Mouse (Mus musculus) neural tube, embryonic 10.5 days (tissue): ENCODE measurements around the gene Robo1.

ENCODE experiments used
- DNase-seq: peaks from one replicate; pipeline ENCODE4 v3.0.0-alpha.2; 2017; ENCODE audit warnings: low spot score; ENCODE audit errors: extremely low spot score

Gene Robo1

DNA sequence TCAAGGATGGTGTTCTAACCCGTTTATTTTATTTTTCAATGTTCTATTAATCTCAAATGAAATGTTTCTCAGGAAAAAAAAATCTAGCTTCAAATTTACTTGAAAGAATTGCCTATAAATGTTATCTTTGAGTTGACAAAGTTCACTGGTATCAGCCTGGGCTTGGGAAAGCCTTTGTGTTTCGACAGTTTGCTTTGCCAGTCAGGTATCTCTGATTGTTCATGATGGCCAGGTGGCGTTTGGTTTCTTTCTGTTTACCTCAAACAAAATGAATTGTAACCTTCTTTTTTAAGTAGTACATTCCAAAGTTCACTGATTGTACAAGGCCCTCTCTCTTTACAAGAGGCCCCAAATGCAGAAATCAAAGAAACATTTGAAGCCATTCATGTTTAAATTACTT, 611.9 kb downstream of the Robo1 start:
- no peak for DNase-seq

DNA sequence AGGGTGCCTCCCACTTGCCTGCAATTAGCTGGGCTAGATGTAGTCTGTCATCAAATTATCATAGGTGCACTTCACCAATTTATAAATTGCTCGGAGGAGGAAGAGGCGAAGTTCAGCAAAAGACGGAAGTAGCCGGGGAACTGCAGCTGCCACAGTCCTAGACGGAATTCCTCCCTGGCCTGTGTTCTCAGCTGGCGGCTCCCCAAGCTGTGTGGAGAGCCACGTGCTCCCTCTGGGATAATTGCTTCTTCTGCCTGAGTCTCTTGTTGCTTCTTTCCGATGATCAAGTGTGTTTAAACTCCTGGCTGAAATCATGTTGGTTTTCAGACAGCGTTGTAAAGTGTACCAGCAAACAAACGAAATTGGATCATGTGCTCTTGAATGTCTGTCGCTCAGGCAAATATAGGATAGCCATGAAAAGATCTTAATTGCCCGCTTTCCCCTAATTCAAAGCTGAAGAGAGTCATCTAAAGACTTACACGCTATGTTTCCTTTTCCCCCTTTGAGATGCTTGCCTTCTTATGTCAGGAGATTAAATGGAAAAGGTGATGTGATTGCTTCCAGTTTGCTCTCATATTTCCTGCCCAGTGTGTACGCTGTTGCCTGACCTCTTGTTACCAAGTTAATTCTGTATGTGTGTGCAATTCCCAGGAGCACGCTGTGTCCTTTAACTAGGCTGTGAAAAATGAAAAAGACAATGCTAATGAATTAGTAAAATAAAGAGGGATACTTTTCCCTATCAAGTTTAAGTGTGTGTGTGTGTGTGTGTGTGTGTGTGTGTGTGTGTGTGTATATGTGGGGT, 616.5 kb downstream of the Robo1 start:
- peak; percentile 57 for DNase-seq

DNA sequence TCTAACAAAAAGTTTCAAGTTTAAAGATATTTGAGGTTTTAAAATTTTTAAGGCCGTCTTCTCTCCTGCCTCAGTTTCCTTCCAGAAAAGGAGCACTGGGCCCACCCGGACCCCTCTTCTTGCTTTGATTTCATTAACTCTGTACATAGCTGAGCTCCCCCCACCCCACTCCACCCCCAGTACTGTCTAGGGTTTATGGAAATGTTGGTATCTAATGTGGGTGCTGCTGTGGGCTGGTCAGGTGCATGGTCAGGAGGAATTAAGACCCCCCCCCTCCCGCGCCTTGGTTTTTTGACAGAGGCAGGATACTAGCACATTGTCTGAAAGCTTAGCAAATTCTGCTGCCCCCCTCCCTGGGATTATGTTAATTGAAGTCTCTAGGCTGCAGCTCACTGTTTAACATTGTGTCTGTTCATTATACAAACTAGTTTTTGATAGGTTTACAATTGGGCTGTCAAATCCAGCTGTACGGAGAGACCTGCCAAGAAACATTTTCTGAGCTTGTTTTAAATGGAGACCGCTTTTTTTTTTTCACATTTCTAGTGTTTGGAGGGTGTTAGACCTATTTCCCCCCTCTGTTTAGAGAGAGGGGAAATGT, 620.5 kb downstream of the Robo1 start:
- DNase-seq: no peak

DNA sequence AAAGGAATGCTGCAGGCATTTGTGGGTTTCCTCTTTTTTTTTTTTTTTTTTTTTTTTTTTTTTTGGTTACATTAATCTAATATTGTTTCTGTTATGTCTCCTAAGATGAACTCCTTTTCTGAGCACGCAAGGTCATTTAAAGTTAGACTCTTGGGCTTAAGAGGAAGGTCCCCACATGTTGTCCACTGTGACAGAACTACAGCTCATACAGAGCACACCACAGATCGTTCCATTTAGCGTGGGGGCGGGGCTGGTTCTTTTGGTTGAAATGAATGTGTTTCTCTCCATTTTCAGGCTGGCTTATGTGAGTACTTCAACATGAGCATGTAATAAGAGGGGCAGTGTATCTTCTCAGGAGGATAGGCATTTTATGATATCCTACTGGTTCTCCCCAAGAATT, 622.8 kb downstream of the Robo1 start:
- no peak for DNase-seq

DNA sequence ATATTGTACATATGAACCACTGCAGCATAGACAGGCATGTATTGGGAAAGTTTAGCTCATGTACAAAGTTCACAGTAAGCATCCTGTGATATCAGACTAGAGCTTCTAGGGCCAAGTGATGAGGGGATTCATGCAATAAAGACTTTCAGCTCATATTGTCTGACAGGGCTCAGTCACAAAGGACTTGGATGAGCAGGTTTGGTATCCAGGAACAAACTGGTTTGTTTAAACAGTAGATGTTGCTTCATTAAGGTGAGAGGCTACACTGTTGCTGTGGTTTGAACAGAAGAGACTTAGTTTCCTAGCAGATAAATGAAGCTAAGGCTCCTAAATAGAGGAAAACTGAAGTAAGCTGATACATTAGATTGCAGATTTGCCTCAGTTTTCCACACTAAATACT, 626.8 kb downstream of the Robo1 start:
- DNase-seq: no peak

DNA sequence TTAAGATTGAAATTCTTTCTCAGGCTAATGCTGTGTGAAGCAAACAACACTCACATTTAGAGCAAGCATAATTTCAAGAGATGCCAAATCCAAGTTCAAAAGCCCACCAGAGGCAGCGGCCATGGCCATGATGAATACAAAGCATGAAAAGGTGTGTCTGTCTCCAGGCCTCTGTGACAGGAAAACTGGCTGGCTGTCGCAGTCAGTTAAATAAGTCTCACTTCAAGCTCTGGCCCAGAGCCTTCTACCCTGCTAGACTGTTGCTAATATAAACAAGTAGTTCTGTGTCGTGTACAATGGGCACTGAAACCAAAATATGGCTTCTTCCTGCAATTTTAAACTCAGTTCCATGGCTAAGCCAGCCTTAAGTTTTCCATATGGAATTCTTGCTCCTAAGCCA, 629.1 kb downstream of the Robo1 start:
- DNase-seq: no peak

DNA sequence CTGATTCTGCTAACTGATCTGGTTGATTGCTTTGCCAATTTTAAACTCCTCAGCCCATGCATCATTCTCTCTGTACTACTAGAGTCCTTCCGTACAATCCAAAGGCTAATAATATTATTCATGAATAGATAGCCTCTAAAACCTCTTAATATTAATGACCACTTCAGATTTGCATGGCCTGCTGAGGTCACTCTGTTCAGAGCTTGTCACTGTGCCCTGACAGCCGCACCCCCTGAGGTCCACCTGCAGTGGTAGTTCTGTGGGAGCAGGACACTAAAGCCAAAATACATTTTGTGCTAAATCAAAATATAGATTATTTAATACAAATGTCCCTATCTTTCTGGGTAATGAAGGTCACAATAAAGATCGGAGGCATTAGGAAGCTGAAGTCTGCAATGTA, 631.8 kb downstream of the Robo1 start:
- DNase-seq: no peak

DNA sequence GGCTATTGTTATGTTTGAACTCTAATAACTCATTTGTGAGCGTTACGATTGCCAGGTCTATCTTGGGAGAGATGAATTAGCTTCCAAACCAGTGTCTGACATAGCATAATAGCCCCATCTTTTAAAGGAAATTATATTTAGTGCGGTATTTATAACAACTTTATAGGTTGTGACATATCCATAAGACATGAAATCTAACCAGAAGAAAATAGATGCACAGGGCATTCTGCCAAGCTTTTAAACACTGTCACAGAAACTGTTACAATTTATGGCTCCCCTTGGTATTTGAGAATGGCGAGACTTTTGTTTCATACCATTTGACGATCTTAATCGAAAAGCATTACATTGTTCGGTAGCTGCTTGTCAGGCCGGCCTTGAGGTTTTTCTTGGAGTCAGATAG, 632.7 kb downstream of the Robo1 start:
- no peak for DNase-seq

DNA sequence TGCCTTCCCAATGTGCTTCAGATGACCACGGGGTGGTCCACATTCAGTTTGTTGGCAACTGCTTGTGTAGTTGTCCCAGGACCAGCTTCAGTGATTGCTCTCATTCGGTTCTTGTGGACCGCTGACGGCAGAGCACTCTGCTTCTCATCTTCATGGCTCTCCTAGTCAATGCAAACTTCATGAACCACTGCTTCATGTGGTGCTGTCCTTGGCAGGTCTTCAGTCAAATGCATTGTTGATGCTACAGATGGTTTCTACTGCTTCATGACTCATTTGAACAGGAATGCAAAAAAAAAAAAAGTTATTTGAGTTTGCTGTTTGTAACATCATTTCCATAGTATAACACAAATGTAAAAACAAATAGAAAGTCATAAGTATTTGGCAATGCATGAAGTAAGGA, 636.3 kb downstream of the Robo1 start:
- DNase-seq: no peak

DNA sequence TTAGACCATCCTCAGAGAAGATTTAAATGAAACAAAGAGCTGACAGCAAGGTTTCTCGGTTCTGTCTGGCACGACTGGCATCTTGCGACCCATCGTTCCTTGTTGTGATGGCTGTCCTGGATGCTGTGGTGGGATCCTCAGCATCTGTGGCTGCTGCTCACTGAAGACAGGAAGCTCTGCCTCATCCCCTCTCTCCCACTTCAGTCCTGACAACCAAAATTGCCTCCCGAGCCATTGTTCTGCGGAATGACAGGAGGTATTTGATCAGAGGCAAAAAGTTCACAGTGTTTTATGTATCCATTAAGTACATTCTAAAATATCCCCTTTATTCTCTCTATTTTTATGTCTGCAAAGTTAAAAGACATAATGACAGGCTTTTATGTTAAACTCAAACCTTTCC, 643.9 kb downstream of the Robo1 start:
- DNase-seq: no peak

DNA sequence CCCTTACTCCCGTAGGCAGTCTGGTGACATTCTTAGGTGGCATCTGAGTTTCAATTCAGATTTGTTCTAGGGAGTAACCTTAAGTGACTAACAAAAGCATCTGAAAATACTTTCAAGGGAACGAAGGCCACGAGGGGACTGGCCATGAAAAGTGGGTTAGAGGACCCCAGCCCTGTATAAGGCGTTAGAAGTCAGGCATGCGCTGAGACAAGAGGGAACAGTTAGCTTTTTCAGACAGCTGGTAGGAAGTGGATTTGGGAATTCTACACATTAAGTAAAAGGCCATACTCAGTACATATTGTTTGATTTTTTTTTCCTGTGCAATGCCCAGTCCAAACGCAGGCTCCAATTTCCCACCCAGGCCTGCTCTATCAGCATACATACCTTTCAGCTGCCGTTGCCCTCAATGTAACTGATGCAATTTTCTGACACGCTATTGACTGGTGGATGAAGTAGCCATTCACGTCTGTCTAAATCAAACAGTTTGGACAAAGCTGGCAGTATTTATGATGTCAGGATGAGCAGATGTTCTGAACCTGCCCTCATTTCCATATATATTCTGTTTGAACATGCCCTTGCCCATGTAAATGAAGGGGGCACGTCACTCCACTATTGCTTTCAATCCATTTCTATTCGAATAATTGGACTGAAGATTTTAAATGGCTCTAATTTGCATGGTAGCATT, 651.1 kb downstream of the Robo1 start:
- no peak for DNase-seq

DNA sequence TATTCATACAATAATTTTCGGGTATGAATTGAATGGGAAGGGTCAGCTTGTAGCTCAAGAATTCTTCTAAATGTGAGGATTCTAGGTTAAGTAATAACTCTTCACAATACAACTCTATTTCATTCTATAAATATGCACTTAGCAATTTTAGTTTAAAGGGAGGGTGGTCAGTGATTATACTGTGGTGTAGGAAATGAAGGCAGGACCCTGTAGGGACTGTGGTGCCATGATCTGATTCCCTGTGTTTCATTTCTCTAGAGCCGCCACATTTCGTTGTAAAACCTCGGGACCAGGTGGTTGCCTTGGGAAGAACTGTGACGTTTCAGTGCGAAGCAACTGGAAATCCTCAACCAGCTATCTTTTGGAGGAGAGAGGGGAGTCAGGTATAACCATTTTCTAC, 651.7 kb downstream of the Robo1 start:
- no peak for DNase-seq

DNA sequence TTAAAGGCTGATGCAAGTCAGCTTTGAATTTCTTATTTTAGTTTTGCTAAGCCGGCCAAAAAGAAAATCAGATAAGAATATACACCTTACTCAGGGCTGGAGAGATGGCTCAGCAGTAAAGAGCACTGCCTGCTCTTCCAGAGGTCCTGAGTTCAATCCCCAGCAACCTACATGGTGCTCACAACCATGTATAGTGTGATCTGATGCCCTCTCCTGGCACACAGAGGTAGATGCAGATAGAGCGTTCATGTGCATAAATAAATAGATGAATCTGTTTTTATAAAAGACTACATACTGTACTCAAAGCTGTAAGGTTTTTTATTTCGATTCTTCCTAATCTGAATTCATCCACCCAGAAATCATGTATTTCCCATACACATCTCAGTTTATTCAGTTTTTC, 655.7 kb downstream of the Robo1 start:
- DNase-seq: no peak

DNA sequence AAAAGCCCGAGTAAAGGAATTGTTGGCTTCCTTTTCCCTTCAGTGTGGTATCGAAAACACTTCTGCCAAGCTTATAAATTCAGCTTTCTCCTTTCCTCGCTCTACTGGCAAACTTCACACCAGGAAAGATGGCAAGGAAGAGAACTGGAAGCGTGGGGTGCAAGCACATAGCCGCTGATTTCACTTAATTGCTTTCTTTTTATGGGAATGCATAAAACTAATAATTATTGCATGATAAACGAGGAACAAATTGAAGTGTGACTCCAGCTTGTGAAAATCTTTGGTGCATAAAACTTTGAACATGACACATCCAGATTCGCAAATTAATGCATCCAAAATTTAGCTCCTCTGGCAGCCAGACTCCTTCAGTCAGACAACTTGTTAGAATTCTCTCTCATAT, 659.4 kb downstream of the Robo1 start:
- no peak for DNase-seq

DNA sequence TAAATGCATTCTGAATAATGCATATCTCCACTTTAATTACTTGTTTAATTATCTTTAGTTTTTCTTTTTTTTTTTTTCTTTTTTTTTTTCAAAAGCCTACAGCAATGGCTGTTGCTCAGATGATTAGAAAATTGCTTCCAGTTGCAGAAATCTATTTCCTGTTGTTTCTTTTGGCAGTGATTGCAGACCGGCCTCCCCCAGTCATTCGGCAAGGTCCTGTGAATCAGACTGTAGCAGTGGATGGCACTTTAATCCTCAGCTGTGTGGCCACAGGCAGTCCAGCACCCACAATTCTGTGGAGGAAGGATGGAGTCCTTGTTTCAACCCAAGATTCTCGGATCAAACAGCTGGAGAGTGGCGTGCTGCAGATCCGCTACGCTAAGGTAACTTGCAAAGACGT, 661.9 kb downstream of the Robo1 start:
- no peak for DNase-seq

DNA sequence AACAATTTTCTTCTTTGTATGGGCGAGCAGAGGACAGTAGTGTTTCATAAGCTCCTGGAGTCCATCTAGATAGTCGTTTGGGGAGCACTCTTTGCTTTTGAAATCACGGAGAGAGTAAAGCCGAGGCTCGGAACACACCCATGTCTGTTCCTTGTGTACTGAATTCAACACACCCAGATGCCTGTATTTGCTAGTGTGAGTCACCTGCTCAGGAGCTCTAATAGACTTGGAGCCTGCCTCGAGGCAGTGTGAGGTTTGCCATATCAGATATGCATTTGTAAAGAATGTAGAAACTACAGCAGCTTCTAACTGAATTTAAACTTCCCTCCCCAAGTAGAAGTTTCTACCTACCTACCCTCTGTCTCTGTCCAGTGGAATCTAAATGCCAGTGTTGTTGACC, 665.6 kb downstream of the Robo1 start:
- no peak for DNase-seq

DNA sequence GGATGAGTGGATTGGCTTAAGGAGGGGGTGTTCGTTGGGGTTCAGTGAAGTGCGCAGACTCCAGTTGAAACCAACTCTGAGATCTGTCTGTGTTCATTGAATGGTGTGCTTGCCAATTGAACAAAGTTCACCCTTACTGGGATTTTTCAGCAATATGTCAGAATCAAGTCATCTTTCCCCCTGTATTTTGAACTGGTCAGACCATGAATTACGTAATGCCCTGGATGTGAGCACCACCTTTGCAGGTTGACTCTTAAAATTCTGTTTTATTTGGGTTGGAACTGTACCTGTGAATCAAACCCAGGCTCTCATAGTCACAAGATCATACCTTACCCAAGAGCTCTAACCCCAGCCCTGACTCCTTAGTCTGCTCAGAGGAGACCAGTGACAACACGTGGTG, 666.6 kb downstream of the Robo1 start:
- DNase-seq: no peak

DNA sequence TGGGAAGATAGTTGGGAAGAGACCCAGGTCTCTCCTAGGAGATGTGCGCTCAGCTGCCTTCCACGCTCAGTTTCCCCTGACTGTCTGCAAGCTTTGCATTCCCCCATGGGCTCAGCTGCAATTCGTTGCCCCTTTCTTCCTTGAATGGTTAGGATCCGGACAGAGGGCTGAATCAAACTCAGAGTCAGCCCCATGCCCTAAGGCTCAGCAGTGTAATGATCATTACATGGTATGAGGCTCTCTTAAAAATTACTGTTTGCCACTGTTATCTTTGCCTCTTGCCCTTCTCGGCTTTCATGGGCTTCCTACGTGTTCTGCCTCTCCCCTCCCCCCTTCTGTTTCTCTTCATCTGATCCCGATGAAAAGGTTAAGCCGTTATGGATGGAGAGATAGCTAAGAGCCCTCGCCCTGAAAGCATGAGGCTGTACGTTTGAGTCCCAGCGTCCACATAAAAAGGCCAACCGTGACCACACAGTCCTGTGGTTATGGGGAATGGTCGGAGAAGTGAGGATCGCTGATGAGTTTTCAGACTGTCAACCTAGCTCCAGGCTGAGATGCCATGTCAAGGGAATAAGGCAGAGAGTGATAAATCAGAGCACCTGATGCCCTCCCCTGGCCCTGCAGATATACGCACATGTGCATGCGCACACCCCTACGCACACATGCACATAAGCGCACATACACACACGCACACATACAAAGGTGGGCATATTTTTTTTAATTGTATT, 668.9 kb downstream of the Robo1 start:
- no peak for DNase-seq

DNA sequence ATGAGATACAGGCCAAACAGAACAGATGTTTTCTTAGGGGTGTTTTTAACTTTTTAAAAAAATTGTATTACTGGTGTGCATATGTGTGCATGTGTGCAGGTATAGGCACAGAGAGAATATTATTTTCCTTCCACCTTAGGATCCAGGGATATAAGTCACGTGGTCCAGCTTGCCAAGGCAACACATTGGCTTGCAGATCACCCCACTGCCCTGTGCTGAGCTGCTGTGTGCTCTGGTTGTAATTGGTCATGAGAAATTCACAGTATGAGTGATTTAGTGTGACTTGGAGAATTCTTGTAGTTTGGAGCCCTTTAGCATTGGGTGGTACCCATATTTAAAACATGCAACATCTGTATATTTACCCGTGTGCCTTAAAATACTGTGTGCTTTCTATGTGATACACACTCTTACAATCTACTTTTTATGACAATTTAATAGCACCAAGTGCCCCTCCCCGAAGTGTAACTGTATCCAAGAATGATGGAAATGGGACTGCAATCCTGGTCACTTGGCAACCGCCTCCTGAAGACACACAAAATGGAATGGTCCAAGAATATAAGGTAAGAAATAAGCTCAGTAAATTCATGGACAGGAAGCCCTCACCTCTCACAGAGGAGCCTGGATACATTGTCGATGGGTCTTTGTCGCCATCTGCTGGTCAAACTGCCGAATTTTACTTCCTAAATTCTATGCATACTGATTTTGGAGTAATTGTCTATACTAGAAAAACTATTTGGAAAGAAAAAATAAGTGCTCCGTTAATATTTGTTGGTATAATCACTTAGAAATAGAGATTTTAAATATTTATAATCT, 671.5 kb downstream of the Robo1 start:
- DNase-seq: peak; percentile 82

DNA sequence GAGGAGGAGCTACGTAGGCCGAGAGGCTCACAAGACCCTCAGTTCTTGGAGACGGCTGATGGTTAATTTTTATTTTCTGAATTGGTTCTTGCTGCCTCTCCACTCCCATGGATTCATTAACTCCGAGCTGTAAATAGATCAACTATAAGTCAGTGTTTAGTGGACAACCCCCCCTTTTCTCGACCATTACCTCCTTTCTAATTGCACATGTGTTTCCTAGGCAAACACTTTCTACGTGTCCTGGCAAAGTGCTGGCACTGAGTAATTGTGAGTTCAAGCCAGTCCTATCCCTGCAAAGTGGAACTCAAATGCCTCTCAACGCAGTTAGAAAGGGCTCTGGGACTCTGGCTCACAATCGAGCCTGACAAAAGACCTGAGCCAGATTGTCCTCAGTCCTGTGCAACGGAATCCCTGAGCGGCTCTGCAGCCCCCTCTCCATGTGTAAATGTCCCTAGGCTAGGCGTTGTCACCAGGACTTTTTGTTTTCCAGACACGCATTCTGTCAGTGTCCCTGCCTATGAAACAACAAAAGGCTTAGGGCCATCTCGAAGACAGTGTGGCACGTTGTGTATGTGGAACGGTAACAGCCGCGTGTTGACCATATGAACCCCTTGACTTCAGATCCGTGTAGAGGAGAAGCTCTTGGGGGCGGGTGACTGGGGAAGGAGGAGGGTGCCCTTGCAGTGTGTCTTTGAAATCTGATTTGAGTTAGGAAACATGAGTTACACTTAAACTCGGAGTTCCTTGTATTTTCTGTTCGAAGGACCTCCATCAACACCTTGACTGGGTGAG, 682.5 kb downstream of the Robo1 start:
- DNase-seq: no peak
